Mouse (Mus musculus): ENCODE results near the gene Tgfb2. TPM values are rescaled to one million over a fixed set of nuclear protein-coding genes. Genes with fewer than 3 reads are reported as not detected.

The Tgfb2 gene
- polyA plus RNA-seq, 1 experiment from 2014 or later = 45.0 TPM

DNA sequence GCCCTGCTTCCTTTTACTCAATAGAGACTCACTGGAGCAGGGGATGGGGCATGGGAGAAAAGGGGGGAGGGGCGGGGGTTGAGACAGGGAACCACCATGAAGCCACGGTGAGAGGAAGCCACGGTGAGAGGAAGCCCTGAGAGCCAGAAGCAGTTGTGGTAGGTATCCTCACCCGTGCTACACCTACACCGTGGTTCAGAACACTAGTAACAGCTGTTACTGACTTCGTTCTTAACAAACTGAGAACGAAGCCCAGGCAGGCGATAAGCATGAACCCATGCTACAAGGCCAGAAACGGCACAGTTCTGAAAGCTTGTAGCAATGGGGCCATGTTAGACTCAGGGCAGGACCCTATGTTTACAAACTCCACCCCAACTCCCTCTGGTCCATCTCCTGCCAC lies 9.6 kb downstream of the Tgfb2 start:
- WGBS = 84% methylated on average over 9 of the region's 9 CpGs
- H3K4me2 ChIP-seq (ENCODE audit: low read depth, severe bottlenecking) = no peak overlapping the region
- DNase-seq (ENCODE audit: low spot score) (no peak), ATAC-seq (ENCODE audit: insufficient number of reproducible peaks, low FRiP score, low TSS enrichment, low read depth) (no peak)
- no peaks in the 10 kb centered on the region for H3K27me3 ChIP-seq (ENCODE audit: control insufficient read depth, insufficient read depth, low read length)
- no peak overlapping the region for H3K27ac ChIP-seq (replicated peaks; ENCODE audit: low read depth, low read length)
- no peak overlapping the region for H3K4me3 ChIP-seq (ENCODE audit: low read depth, low read length)
- H3K9ac ChIP-seq (ENCODE audit: low read length) = no peak overlapping the region
- no peaks in the 10 kb centered on the region for H3K36me3 ChIP-seq (ENCODE audit: control insufficient read depth, insufficient read depth, low read length)
- peaks cover under 1% of the 10 kb centered on the region; the same call in 1 of the 2 replicates for H3K4me1 ChIP-seq (ENCODE audit: control insufficient read depth, insufficient read depth, low read length)
- no peaks in the 10 kb centered on the region for H3K9me3 ChIP-seq (ENCODE audit: control insufficient read depth, low read length)

DNA sequence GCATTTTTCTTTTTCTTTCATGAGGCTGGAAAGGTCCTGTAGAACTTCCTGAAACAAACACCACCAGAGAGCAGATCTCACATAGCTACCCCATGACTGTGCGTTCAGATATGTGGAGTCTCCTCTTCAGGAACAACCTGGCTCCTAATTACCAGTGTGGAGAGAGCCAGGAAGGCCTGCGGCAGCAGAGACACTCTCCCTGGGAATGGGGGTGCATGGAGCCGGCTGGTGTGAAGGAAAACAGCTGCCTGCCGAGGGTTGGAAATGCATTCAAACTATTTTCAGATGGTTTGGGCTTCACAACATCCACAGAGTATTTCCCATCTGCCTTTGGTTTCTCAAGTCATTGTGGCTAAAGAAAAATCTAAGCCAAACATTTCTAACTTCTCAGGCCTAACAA lies 10.4 kb downstream of the Tgfb2 start:
- WGBS = 53% methylated on average over 4 of the region's 4 CpGs
- no peaks in the 10 kb centered on the region for H3K36me3 ChIP-seq (ENCODE audit: control insufficient read depth, insufficient read depth, low read length)
- H3K4me3 ChIP-seq (ENCODE audit: low read depth, low read length) = no peak overlapping the region
- no peak overlapping the region for H3K4me2 ChIP-seq (ENCODE audit: low read depth, severe bottlenecking)
- H3K27ac ChIP-seq (replicated peaks; ENCODE audit: low read depth, low read length) = no peak overlapping the region
- peaks cover 2% of the 10 kb centered on the region; the same call in 1 of the 2 replicates for H3K4me1 ChIP-seq (ENCODE audit: control insufficient read depth, insufficient read depth, low read length)
- no peaks in the 10 kb centered on the region for H3K9me3 ChIP-seq (ENCODE audit: control insufficient read depth, low read length)
- ATAC-seq (ENCODE audit: insufficient number of reproducible peaks, low FRiP score, low TSS enrichment, low read depth) = no peak
- H3K9ac ChIP-seq (ENCODE audit: low read length) = no peak overlapping the region
- DNase-seq (ENCODE audit: low spot score) = no peak
- no peaks in the 10 kb centered on the region for H3K27me3 ChIP-seq (ENCODE audit: control insufficient read depth, insufficient read depth, low read length)

DNA sequence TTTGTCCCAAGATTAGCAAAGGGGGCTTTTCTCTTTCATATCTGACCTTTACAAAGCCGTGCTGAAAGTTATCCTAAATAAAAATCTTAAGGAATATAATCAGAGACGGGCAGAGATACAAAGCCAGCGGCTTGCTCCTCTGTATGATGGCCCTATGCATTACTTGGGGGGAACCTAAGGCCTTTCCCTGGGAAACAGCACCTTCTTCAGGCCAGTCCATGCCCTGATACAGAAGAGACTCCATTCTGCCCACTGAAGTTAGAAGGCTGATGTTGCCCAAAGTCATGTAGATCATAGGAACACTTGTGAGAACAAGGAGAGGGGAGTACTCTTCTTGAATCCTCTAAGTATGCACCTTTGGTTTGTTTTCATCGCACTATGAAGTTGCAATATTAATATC lies 13.4 kb downstream of the Tgfb2 start:
- ATAC-seq (ENCODE audit: insufficient number of reproducible peaks, low FRiP score, low TSS enrichment, low read depth) (no peak), DNase-seq (ENCODE audit: low spot score) (no peak)
- H3K27ac ChIP-seq (replicated peaks; ENCODE audit: low read depth, low read length) = no peak overlapping the region
- H3K9ac ChIP-seq (ENCODE audit: low read length) = no peak overlapping the region
- H3K4me3 ChIP-seq (ENCODE audit: low read depth, low read length) = no peak overlapping the region
- no peaks in the 10 kb centered on the region for H3K36me3 ChIP-seq (ENCODE audit: control insufficient read depth, insufficient read depth, low read length)
- WGBS = 92% methylated on average over 4 of the region's 4 CpGs
- H3K4me1 ChIP-seq (ENCODE audit: control insufficient read depth, insufficient read depth, low read length) = peaks cover 2% of the 10 kb centered on the region; the same call in 1 of the 2 replicates
- H3K4me2 ChIP-seq (ENCODE audit: low read depth, severe bottlenecking) = no peak overlapping the region
- no peaks in the 10 kb centered on the region for H3K27me3 ChIP-seq (ENCODE audit: control insufficient read depth, insufficient read depth, low read length)
- no peaks in the 10 kb centered on the region for H3K9me3 ChIP-seq (ENCODE audit: control insufficient read depth, low read length)

DNA sequence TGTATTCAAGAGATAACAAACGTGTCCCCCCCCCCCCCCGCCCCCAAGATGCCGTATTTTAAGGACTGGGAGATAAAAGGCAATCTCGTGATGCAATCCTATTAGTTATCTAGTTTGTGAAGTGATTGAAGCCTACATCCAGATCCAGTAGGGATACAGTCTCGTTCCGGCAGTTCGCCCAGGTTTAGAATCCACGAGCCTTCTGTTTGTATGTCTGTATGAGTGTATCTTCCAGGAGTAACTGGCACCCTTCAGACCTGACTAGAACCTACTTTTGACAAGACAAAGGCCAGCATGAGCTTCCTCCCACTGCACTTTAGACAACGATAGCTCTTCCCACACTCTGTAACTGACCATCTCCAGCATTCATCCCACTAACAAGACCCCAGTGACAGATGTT lies 14.1 kb downstream of the Tgfb2 start:
- peaks cover 2% of the 10 kb centered on the region; the same call in 1 of the 2 replicates for H3K4me1 ChIP-seq (ENCODE audit: control insufficient read depth, insufficient read depth, low read length)

DNA sequence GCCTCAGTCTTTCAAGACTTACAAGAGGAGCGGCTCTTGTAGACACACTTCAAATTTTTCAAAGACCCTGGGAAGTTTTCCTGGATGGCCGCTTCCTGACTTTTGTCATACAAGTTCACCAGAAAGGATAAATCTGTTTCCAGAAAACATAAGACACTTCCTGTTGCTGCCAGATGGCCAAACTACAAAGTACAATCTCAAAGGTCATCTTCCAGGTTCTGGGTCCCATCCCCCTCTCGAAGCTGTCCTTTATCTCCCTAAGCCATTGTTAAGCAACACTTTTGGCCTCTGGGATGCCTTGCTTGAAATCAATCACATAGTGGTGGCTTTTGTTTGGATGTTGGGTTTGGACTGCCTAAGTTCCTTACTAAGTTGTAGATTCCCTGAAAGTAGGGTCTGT lies 21.7 kb downstream of the Tgfb2 start:
- Histone ChIP-seq H3K27ac (replicated peaks; ENCODE audit: low read depth, low read length) (no peak overlapping the region), H3K27me3 (ENCODE audit: control insufficient read depth, insufficient read depth, low read length) (no peaks in the 10 kb centered on the region), H3K36me3 (ENCODE audit: control insufficient read depth, insufficient read depth, low read length) (0 out of 2 replicates have a peak, but pooled peaks cover 2% of the 10 kb centered on the region), H3K4me3 (ENCODE audit: low read depth, low read length) (no peak overlapping the region), H3K9ac (ENCODE audit: low read length) (no peak overlapping the region), H3K9me3 (ENCODE audit: control insufficient read depth, low read length) (no peaks in the 10 kb centered on the region), H3K4me1 (ENCODE audit: control insufficient read depth, insufficient read depth, low read length) (peaks cover 4% of the 10 kb centered on the region; the same call in 1 of the 2 replicates), H3K4me2 (ENCODE audit: low read depth, severe bottlenecking) (no peak overlapping the region)
- 91% methylated on average over 3 of the region's 3 CpGs for WGBS
- DNase-seq (ENCODE audit: low spot score) (no peak), ATAC-seq (ENCODE audit: insufficient number of reproducible peaks, low FRiP score, low TSS enrichment, low read depth) (no peak)

More for the DNA sequence above, 14.1 kb downstream of the Tgfb2 start:
- no peak overlapping the region for H3K27ac ChIP-seq (replicated peaks; ENCODE audit: low read depth, low read length)
- DNase-seq (ENCODE audit: low spot score) = no peak
- WGBS = 89% methylated on average over 9 of the region's 9 CpGs
- H3K4me2 ChIP-seq (ENCODE audit: low read depth, severe bottlenecking) = no peak overlapping the region
- ATAC-seq (ENCODE audit: insufficient number of reproducible peaks, low FRiP score, low TSS enrichment, low read depth) = no peak
- H3K4me3 ChIP-seq (ENCODE audit: low read depth, low read length) = no peak overlapping the region
- no peaks in the 10 kb centered on the region for H3K27me3 ChIP-seq (ENCODE audit: control insufficient read depth, insufficient read depth, low read length)
- H3K36me3 ChIP-seq (ENCODE audit: control insufficient read depth, insufficient read depth, low read length) = no peaks in the 10 kb centered on the region
- no peaks in the 10 kb centered on the region for H3K9me3 ChIP-seq (ENCODE audit: control insufficient read depth, low read length)
- H3K9ac ChIP-seq (ENCODE audit: low read length) = no peak overlapping the region

DNA sequence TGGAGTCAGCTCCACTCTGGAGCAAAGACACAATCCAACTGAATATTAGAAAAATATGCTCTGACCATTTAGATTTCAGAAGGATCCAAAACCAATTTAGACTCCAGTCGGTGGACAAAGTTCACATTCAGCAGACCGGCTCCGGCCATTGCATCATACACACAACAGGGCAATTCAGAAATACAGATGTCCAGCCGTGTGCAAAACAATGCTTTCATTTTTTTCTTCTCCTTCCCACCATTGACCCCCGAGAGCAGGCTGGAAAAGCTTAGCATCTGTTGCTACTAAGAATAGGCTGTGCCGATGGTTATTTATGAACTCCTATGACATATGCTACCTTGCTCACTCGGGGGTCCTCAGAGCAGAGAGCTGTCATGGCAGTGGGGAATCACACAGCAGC lies 23.2 kb downstream of the Tgfb2 start:
- ATAC-seq (ENCODE audit: insufficient number of reproducible peaks, low FRiP score, low TSS enrichment, low read depth) = no peak
- Histone ChIP-seq H3K27ac (replicated peaks; ENCODE audit: low read depth, low read length) (no peak overlapping the region; the same call in 1 of the 2 replicates), H3K36me3 (ENCODE audit: control insufficient read depth, insufficient read depth, low read length) (0 out of 2 replicates have a peak, but pooled peaks cover 2% of the 10 kb centered on the region), H3K4me1 (ENCODE audit: control insufficient read depth, insufficient read depth, low read length) (peaks cover 4% of the 10 kb centered on the region; the same call in 1 of the 2 replicates), H3K4me3 (ENCODE audit: low read depth, low read length) (no peak overlapping the region), H3K9ac (ENCODE audit: low read length) (no peak overlapping the region), H3K4me2 (ENCODE audit: low read depth, severe bottlenecking) (no peak overlapping the region), H3K9me3 (ENCODE audit: control insufficient read depth, low read length) (no peaks in the 10 kb centered on the region), H3K27me3 (ENCODE audit: control insufficient read depth, insufficient read depth, low read length) (no peaks in the 10 kb centered on the region)
- peak; percentile 31 for DNase-seq (ENCODE audit: low spot score)
- 51% methylated on average over 7 of the region's 7 CpGs for WGBS

DNA sequence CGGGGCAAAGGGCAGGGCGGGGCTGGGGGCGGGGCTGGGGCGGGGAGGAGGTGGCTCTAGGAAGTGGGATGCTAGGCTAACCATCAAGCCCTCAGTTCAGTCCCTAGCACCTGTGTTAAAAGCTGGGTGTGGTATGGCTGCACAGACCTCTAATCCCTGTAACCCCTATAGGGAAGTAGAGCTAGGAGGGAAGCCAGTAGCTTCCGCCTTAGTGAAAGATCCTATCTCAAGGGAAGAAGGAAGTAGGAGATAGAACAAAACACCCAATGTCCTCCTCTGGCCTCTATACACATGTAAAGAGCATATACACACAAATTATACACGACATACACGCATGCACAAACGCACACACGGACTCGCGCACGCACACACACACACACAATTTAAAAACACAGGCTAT lies 28.2 kb downstream of the Tgfb2 start:
- no peak overlapping the region for H3K9ac ChIP-seq (ENCODE audit: low read length)
- H3K27me3 ChIP-seq (ENCODE audit: control insufficient read depth, insufficient read depth, low read length) = no peaks in the 10 kb centered on the region
- no peak overlapping the region for H3K27ac ChIP-seq (replicated peaks; ENCODE audit: low read depth, low read length)
- no peak overlapping the region for H3K4me2 ChIP-seq (ENCODE audit: low read depth, severe bottlenecking)
- H3K4me1 ChIP-seq (ENCODE audit: control insufficient read depth, insufficient read depth, low read length) = no peaks in the 10 kb centered on the region; the same call in 1 of the 2 replicates
- H3K4me3 ChIP-seq (ENCODE audit: low read depth, low read length) = no peak overlapping the region
- no peaks in the 10 kb centered on the region for H3K36me3 ChIP-seq (ENCODE audit: control insufficient read depth, insufficient read depth, low read length)
- WGBS = 87% methylated on average over 12 of the region's 12 CpGs
- H3K9me3 ChIP-seq (ENCODE audit: control insufficient read depth, low read length) = no peaks in the 10 kb centered on the region
- DNase-seq (ENCODE audit: low spot score) (no peak), ATAC-seq (ENCODE audit: insufficient number of reproducible peaks, low FRiP score, low TSS enrichment, low read depth) (no peak)

DNA sequence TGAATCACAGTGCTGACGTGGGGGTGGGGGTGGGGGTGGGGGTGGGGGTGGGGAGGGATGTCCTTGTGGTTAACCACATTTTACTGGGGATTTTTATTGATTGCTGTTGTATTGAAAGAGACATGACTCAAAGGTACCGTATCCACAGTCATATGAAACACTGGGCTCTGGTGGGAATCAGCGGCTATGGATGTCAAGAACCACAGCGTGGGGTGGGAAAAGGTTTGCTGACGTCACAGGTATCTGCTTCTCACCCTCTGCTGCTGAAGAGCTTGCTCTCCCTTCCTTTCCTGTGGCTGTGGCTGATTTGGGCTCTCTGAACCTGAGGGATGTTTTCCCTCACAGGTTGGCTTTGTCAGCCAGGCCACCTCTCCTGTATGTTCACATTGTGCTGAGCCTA lies 29.6 kb downstream of the Tgfb2 start:
- Histone ChIP-seq H3K4me1 (ENCODE audit: control insufficient read depth, insufficient read depth, low read length) (no peaks in the 10 kb centered on the region; the same call in 1 of the 2 replicates), H3K9ac (ENCODE audit: low read length) (no peak overlapping the region), H3K36me3 (ENCODE audit: control insufficient read depth, insufficient read depth, low read length) (no peaks in the 10 kb centered on the region), H3K27ac (replicated peaks; ENCODE audit: low read depth, low read length) (no peak overlapping the region), H3K27me3 (ENCODE audit: control insufficient read depth, insufficient read depth, low read length) (no peaks in the 10 kb centered on the region), H3K4me2 (ENCODE audit: low read depth, severe bottlenecking) (no peak overlapping the region), H3K9me3 (ENCODE audit: control insufficient read depth, low read length) (no peaks in the 10 kb centered on the region), H3K4me3 (ENCODE audit: low read depth, low read length) (no peak overlapping the region)
- WGBS = 89% methylated on average over 4 of the region's 5 CpGs
- DNase-seq (ENCODE audit: low spot score) = no peak
- no peak for ATAC-seq (ENCODE audit: insufficient number of reproducible peaks, low FRiP score, low TSS enrichment, low read depth)

DNA sequence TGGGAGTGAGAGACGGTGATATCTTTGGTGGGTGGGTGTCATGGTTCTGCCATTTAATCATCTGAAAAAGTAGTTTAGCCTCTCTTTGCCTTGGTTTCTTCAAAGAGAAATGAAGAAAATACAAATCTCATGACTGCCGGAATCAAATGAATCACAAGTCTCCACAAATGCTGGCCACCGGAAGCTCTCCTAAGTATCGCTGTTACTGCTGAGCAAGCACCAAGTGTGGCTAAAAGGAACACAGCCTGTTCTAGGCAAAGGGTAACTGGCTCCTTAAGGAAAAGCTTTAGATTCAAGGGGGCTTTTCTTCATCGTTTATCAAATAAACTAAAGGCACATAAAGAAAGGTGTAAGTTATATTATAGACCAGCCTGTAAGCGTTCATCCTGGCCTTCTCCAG lies 30.5 kb downstream of the Tgfb2 start:
- no peaks in the 10 kb centered on the region; the same call in 1 of the 2 replicates for H3K4me1 ChIP-seq (ENCODE audit: control insufficient read depth, insufficient read depth, low read length)
- H3K27me3 ChIP-seq (ENCODE audit: control insufficient read depth, insufficient read depth, low read length) = no peaks in the 10 kb centered on the region
- 89% methylated on average over 6 of the region's 6 CpGs for WGBS
- no peak for DNase-seq (ENCODE audit: low spot score)
- no peak overlapping the region for H3K9ac ChIP-seq (ENCODE audit: low read length)
- H3K4me3 ChIP-seq (ENCODE audit: low read depth, low read length) = no peak overlapping the region
- H3K4me2 ChIP-seq (ENCODE audit: low read depth, severe bottlenecking) = no peak overlapping the region
- no peak overlapping the region for H3K27ac ChIP-seq (replicated peaks; ENCODE audit: low read depth, low read length)
- H3K36me3 ChIP-seq (ENCODE audit: control insufficient read depth, insufficient read depth, low read length) = no peaks in the 10 kb centered on the region
- ATAC-seq (ENCODE audit: insufficient number of reproducible peaks, low FRiP score, low TSS enrichment, low read depth) = no peak
- no peaks in the 10 kb centered on the region for H3K9me3 ChIP-seq (ENCODE audit: control insufficient read depth, low read length)
